Mouse (Mus musculus): ENCODE data around the gene Exoc3l. TPM values are rescaled to one million over a fixed set of nuclear protein-coding genes. Genes with fewer than 3 reads are reported as not detected.

Gene Exoc3l
- total RNA-seq, 4 experiments from 2014 or later, result 20.0 to 57.6 (median 36.8) TPM

DNA sequence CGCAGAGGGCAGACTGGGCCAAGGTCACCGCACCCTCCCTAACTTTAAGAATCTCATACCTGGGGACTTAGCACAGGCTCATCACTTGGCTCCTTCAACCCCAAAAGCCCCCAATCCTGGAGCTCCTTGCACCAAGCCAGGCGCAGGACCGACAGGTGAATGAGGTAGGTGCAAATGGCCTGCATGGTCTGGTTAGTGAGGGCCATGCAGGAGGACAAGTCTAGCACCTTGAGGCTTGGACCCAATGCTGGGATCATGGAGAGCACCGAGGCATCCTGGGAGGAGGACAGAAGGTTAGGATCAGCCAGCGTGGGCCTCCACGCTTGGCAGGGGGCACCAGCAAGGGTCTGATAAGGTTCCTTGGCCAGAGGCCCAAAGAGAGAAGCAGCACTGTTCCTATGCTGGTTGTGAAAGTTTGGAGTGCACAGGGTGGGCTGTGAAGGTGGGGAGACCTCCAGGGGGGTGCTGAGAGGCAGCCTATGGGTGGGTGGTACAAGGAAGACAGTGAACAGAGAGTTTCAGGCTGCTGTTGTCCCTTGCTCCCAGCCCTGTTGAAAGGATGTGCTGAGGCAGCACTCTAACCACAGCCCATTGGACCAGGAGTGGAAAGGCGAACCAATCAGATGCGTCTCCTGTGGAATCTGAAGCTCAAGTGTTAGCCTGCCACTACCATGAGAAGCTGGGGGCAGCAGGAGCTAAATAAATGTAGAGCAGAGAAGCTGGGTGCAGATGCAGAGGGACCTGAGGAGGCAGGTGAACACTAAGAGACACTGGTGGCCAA, 17.9 kb upstream of the Exoc3l start:
- no peak for DNase-seq

DNA sequence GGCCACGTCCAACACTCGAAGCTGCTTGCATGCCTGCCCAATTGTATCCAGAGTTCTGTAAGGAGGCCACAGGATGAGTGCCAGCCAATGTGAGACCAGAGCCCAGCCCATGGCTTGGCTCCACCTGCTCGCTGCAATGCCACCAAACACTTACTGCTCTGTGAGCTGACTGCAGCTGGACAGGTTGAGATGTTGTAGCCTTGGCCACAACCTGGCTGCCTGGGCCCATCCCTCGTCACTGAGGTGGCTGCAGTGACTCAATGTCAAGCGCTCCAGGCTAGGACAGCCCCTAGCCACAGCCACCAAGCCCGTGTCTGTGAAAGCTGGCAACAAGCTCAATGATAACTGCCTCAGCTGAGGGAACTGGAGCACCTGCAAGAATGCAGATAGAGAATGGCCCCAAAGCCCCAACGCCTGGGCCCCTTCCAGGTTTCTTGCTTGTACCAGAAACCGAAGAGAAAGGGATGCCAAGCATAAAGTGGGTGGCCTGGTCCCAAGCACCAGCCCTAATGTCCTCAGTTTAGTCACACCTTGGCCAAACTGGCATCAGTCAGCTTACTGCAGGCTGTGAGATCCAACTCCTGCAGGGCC, 17.1 kb upstream of the Exoc3l start:
- no peak for DNase-seq

DNA sequence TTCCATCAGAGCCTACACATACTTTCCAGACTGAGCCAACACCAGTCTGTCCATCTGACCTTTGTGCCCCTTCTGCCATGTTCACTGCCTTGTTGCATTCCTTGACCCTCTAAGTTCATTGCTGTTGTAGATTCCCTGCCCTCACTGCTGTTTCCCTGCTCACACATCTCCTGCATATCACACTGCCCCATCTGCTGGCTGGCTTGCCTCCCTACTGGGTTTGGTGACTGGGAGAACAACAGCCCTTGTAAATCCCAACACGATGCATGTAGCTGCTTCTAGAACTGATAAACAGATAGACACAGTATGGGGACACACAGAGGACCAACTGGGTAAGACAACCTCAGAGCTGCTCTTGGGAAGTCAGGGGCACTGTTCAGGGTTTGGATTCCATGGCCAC, 15.8 kb upstream of the Exoc3l start:
- no peak for DNase-seq

DNA sequence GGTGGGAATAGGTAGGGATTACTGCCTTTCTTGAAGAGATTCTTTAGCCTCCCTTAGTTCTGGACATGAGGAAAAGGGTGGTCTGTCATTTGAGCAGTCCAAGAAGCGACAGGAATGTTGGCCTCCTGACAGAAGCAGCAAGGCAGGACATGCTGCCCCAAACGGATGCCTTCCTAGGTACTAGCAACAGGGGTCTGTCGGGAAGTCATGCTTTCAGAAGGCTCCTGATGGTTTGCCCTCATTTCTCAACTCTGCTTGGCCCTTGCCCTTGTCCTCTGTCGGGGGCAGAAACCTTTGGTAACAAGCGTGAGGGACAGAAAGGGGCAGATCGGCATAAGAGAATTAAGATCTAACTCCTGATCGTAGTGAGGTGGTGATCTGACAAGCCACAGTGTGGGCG, 14.2 kb upstream of the Exoc3l start:
- DNase-seq, result no peak

DNA sequence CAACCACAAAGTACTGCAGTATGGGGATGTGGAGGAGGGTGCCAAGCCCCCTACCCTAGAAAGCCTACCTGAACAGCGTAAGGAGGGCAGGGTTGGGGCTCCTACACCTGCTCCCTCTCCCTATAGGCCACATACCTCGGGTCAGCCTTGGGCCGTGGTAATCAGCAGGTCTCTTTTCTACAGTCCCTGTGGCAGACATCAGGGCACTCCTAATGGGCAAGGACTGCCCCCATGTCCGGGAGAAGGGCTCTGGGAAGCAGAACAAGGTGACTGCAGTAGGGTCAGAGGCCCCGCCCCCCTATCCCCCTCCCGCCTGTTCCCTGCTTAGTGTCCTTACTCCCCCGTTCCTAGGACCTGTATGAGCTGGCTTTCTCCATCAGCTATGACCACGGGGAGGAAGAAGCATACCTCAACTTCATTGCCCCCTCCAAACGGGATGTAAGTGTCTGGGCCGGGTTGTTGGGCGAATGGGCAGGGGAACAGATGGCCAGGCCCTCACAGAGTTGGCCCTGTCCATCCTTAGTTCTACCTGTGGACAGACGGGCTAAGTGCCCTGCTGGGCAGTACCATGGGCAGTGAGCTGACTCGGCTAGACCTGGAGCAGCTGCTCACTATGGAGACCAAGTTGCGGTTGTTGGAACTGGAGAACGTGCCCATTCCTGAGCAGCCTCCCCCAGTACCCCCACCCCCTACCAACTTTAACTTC, 13.4 kb upstream of the Exoc3l start:
- no peak for DNase-seq

DNA sequence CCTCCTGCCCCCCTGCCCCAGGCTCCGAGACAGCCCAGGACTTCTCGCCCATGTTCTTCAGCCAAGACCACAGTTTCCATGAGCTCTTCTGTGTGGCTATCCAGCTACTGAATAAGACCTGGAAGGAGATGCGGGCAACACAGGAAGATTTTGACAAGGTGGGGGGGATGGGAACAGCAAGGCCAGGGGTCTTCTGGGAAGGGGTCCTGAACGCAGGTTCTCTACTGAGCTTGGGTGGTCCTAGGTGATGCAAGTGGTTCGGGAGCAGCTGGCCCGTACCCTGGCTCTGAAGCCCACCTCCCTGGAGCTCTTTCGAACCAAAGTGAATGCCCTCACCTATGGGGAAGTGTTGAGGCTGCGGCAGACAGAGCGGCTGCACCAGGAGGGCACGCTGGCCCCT, 12.5 kb upstream of the Exoc3l start:
- DNase-seq, result no peak

DNA sequence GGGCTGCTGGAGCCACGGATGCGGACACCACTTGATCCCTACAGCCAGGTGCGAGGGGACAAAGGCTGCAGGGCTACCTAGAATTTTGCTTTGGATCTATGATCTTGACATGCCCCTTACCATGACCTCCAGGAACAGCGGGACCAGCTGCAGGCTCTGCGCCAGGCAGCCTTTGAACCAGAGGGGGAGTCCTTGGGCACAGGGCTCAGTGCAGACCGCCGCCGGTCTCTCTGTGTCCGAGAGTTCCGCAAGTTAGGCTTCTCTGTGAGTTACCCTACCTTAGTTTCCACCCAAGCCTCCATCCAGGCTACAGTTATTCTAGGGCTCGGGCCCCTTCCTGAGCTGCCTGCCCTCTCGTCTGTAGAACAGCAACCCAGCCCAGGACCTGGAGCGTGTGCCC, 11.8 kb upstream of the Exoc3l start:
- DNase-seq, result no peak

DNA sequence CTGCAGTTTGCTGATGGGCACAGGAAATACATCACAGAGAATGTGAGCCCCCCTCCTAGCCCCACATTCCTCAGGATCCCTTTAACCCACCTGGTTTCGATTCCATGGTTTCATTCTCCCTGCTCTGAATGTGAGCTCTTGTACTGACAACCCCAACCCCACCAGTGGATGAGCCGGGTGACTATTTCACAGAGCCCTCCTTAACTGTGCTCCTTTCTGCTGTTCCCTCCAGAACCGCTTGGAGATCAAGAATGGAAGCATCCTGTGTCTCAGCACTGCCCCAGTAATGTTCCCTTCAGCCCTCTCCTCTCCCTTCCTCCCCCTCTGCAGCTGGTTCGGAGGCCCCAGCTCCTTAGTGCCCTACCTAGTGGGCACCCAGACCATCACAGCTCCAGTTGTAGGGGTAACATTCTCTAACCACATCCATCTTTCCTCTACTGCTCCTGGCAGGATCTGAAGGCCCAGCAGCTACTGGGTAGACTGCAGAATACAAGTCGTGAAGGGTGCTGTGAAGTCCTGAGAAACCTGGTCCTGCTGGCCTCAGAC, 10.3 kb upstream of the Exoc3l start:
- DNase-seq, result no peak

DNA sequence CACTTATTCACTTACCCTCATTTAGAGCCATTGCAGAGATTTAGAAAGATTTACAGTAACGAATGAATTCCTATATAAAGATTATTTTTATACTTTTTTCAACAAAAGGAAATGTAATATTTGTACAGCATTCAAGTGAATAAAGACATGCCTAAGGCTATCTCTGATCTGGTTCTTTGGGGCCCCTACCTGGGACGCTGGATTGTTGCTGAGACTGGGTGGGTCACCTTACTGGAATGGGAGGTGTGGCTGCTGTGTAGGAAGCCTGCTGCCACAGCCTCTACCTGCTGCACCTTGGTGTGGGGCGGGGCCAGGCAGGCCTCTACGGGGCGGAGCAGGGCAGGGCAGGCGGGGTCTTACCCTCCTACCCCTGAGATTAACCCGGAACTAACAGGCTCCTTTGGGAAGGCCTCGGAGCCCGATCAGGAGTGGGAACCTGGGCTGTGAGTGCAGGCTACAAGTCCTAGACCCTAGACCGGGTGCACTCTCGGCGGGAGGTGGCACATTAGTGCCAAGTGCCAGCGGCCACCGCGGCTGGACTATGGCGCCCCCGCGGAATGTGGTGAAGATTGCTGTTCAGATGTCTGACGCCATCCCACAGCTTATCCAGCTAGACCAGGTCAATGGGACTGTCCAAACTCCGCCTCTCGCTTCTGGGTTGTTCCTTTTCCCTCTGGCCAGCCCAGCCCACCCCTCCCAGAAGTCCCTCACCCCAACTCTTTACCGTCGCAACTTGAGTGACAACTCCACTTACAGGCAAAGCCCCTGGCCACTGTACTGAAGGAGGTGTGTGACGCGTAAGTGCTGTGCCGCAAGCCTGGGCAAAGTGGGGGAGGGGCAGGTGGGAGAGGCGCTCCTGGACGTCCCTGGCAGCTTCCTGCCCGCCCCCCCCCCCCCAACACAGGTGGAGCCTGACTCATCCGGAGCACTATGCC, 9.6 kb upstream of the Exoc3l start, which contains the start of gene Elmo3:
Gene Elmo3, plus strand, starts transcription at position 391 of the 935 bp plus-strand sequence.
- no peak for DNase-seq

DNA sequence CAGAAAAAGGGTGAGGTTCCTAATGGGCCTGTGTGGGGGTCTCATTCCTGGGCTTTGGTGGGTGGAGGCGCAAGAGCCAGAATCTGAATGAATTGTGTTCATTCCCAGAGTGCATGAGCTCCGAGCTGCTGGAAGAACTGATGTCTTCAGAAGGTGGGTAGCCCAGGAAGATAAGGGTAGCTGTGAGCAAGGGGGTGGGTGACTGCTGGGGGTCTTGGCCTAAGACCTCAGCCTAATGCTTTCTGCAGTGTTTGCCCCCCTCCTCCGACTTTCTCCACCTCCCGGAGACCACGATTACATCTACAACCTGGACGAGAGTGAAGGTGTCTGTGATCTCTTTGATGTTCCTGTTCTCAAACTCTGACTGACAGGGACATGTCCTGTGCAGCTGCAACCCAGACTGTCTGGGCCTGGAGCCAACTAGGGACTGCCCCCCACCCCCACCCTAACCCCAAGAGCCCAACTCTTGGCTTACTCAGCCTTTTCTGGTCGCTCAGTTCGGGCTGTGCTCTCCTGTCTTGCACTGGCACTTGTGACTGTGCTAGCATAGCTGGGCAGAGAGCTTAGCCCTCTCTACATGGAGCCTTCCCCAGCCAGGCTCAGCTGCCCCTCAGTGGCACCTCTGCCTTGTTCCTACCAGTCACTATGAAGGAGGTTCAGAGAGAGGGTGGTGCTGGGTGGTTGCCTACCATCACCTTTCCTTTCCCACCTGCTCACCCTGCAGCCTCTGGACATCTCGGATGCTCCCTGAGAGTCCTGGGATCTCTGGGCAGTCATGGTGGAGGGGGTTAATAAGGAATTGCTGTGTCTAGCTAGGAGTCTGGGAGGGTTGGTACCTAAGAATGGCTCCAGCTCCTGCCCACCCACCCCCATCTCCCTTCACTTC, 8.7 kb upstream of the Exoc3l start:
- DNase-seq, result no peak

DNA sequence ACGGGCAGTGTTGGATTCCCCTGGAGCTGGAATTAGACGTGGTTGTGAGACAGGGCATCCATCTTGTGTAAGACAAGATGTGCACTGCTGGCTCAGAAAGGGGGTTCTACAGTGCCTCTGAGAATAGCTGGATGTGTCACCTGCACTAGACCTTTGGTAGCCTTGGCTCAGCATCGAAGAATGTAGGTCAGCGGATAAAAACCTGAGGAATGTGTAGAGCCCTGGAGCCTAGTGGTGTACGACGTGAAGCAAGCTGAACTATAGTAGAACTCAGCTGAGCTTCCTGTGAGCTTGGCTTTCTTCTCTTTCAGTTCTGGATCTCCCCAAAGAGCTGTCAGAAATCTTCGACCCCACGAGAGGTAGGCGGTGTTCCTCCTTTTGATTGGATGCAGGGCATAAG, 8.0 kb upstream of the Exoc3l start:
- no peak for DNase-seq

DNA sequence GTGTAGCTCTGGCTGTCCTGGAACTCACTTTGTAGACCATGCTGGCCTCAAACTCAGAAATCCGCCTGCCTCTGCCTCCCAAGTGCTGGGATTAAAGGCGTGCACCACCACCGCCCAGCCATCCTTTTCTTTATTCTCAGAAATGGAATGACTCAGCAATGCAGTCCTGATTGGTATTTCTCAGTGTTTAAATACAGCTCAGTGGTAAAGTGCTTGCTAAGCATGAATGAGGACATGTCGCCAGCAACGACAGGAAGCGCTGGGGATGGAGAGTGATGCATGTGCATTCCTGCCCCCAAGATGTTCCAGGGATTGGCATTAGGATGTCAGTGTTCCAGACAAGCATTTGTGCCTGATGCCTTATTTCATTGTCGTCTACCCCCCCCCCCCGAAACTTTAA, 7.5 kb upstream of the Exoc3l start:
- DNase-seq, result no peak

DNA sequence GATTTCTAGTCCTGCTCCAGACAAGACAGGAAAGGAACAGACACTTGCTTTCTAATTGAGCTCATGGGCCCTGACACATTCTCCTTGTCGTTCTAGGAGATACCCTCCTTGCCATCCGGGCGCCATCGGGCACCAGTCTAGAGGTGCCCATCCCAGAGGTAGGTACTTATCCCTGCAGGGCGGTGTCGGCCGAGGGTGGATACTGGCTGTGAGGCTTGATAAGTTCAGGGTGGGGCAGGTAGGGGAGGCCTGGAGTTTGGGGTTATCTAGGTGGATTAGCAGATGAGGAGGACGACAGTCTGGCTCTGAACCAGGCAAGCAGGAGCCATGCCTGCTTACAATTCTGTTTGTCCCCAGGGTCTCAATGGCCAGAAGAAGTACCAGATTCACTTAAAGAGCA, 4.1 kb upstream of the Exoc3l start:
- no peak for DNase-seq

DNA sequence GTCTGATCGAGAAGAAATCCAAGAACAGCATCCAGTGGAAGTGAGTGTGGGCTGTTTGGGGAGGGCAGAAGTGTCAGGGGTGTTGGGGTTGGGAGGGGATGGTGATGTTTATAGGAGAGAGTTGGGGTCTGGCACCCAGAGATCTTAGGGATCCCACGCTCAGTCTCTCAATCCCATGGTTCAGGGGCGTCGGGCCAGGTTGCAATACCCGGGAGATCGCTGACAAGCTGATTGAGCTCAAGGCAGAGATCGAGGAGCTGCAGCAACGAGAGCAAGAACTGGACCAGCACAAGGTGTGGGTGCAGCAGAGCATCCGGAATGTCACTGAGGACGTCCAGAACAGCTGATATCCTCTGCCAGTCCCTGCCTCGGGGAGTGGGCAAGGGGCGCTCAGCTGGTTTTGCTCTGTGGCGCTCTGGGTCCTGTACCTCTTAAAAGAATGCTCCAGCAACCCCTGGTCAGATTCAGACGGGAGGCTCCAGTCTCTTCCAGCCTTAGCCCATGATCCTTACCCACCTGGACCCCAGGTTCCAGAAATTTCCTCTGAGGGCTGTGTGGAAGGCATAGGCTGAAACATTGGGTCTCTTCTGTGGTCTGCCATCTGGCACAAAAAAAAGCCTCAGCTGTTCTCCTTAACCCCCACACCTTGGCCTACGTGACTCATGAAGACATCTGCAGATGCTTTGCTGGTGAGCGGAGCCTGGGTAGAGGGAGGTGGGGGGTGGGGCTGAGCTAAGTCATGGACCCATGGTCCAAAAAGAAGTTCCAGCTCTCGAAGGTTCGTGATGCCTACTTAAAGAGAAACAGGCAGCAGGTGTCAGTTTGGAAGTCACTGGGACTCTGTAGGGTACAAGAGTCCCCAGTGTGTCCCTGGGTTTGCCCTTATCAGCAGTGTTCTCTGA, 2.7 kb upstream of the Exoc3l start:
- no peak for DNase-seq

DNA sequence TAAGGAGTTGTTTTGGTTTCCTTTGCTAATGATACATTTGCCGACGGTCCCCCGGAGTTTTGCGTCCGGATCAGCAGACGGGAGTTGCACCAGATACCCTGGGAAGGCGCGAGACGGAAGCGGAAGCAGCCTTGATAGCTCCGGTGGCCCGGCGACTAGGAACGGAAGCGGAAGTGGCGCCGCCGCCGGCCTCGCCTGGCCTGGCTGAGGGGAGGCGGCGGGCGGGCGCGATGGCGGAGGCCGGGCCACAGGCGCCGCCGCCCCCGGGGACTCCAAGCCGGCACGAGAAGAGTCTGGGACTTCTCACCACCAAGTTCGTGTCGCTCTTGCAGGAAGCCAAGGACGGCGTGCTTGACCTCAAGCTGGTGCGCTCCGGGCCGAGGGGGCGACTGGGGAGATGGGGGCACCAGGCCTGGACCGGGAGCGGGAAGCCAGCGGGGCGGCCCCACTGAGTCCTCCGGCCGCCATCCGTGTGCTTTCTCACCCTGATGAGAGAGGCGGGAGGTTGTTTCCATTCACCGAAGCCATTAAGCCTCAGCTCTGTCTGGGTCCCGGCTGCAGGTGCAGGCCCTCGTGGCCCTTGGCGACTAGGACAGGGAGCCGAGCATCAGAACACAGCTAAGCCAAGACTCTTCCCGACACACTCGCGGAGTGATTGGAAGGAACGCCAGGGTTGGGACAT, 1.8 kb upstream of the Exoc3l start, which contains the start of gene E2f4:
Gene E2f4, plus strand, starts transcription at position 153 of the 682 bp plus-strand sequence.
- peak; percentile 90 for DNase-seq

DNA sequence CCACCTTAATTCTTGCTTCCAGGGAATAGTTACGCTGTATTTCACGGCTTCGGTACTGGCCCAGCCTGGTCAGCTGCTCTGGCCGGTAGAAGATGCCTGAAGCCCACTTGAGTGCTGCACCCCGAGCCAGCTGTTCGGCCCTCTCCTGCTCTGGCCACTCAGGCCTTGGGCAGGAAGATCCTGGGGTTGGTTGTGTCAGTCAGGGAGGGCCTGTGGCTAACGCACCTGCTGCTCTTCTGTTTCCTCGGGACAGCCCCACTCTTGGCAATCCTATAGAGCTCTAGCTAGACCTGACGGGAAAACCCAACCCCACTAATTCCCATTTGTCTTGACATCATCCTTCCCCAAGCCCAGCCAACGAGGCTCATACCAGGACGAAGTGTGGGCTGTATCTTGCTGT, 645 bp downstream of the Exoc3l start:
- DNase-seq, result no peak

DNA sequence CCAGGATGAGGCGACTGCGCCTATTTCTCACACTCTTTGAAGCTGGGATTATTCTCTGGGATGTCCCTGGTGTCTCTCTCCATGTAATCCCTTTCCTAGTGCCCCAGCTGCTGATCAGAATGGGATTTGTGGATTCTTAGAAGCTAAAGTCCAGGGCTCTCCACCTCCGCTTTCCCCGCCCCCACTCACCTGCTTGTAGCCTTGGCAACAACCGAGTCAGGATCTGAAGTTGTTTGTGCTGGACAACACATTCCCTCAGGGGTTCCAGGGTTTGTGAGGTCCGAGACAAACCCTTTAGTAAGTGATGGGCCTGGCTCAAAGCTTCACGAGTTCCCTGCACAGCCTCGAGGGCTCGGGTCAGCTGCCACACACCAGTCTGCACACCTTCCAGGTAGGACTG, 1.1 kb downstream of the Exoc3l start:
- no peak for DNase-seq

DNA sequence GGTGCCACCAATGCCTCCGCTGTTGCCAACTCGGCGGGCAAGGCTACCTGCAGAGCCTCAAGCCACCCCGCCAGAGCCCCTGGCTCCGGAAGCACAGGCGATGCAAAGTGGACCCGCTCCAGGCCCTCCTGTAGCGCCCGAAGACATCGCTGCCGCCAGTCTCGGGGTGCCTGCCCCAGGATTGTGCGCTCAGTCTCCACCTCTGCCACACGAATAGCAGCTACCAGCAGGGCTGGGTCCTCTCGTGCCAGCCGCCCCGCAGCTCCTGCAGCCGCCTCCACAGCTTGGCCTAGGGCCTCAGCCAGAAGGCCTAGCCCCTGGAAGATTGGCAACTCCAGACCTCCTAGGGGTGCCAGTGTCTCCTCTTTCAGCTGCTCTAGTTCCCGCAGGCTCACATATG, 2.5 kb downstream of the Exoc3l start:
- no peak for DNase-seq

DNA sequence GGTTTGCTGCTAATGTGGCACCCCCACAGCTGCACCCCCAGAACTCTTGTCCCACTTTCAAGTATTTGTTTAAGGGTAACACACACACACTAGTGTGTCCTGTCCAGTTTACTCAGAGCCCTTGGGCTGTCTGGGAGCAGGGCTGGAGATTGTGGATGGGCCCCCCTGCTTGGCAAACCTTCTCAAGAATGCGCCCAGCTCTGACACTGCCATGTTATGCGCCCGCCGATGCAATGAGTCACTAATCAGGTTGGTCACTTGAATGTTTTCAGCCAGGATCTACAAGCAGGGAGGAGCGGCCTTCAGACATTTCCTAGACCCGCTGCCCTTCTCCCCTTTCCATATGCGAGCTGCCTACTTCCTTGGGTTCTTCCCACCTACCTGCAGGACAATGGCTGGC, 3.4 kb downstream of the Exoc3l start:
- DNase-seq, result no peak

All from adrenal gland, adult 8-10 months (tissue).